Mouse (Mus musculus): ENCODE data around the gene Prkca. TPM values are rescaled to one million over a fixed set of nuclear protein-coding genes. Genes with fewer than 3 reads are reported as not detected.
A peak's percentile ranks its signal among the peaks of the same experiment; 100 is the strongest.

Prkca gene
- total RNA-seq (2015) (2.4 and 3.6 TPM in 2 replicates), total RNA-seq (2017) (1.3 and 1.6 TPM in 2 replicates)

- peak; percentile 77 for ATAC-seq (replicated peaks; ENCODE audit: poor library complexity)
These were observed at the start of gene Prkca for GRCm38 (mm10) chr11:108343789-108344462. TSS of gene Prkca (minus strand) at chr11:108343928.

GRCm38 (mm10) chr11:108385666-108386024 is 41.9 kb upstream of the Prkca start:
- ATAC-seq (replicated peaks; ENCODE audit: poor library complexity), result no peak

GRCm38 (mm10) chr11:108384920-108385665 is 41.4 kb upstream of the Prkca start:
- ATAC-seq (replicated peaks; ENCODE audit: poor library complexity), result no peak

- ATAC-seq (replicated peaks; ENCODE audit: poor library complexity), result no peak
These were observed 38.9 kb upstream of the Prkca start for GRCm38 (mm10) chr11:108382664-108383063.

- 0 out of 2 replicates have a peak, but pooled peaks have one; percentile 5 for ATAC-seq (replicated peaks; ENCODE audit: poor library complexity)
These were observed 34.6 kb upstream of the Prkca start for GRCm38 (mm10) chr11:108378363-108378751.

GRCm38 (mm10) chr11:108377680-108378362 is 34.1 kb upstream of the Prkca start:
- peak; percentile 99 for ATAC-seq (replicated peaks; ENCODE audit: poor library complexity)

GRCm38 (mm10) chr11:108376815-108377214 is 33.1 kb upstream of the Prkca start:
- no peak for ATAC-seq (replicated peaks; ENCODE audit: poor library complexity)

GRCm38 (mm10) chr11:108367046-108367445 is 23.3 kb upstream of the Prkca start:
- 0 out of 2 replicates have a peak, but pooled peaks have one; percentile 48 for ATAC-seq (replicated peaks; ENCODE audit: poor library complexity)

GRCm38 (mm10) chr11:108365600-108365999 is 21.9 kb upstream of the Prkca start:
- no peak for ATAC-seq (replicated peaks; ENCODE audit: poor library complexity)

GRCm38 (mm10) chr11:108364945-108365589 is 21.3 kb upstream of the Prkca start:
- ATAC-seq (replicated peaks; ENCODE audit: poor library complexity), result no peak

- ATAC-seq (replicated peaks; ENCODE audit: poor library complexity), result no peak
These were observed 20.3 kb upstream of the Prkca start for GRCm38 (mm10) chr11:108363991-108364390.

- no peak for ATAC-seq (replicated peaks; ENCODE audit: poor library complexity)
These were observed 19.2 kb upstream of the Prkca start for GRCm38 (mm10) chr11:108362965-108363364.

GRCm38 (mm10) chr11:108360983-108361382 is 17.3 kb upstream of the Prkca start:
- peak; percentile 34; the same call in 1 of the 2 replicates for ATAC-seq (replicated peaks; ENCODE audit: poor library complexity)

- no peak for ATAC-seq (replicated peaks; ENCODE audit: poor library complexity)
These were observed 15.2 kb upstream of the Prkca start for GRCm38 (mm10) chr11:108358911-108359310.

- ATAC-seq (replicated peaks; ENCODE audit: poor library complexity), result no peak
These were observed 12.3 kb upstream of the Prkca start for GRCm38 (mm10) chr11:108356020-108356419.

- no peak for ATAC-seq (replicated peaks; ENCODE audit: poor library complexity)
These were observed 9.2 kb upstream of the Prkca start for GRCm38 (mm10) chr11:108352842-108353388.

GRCm38 (mm10) chr11:108350799-108351198 is 7.1 kb upstream of the Prkca start:
- ATAC-seq (replicated peaks; ENCODE audit: poor library complexity), result peak; percentile 97

- no peak for ATAC-seq (replicated peaks; ENCODE audit: poor library complexity)
These were observed 1.6 kb upstream of the Prkca start for GRCm38 (mm10) chr11:108345321-108345720.

GRCm38 (mm10) chr11:108344759-108345158 is 1.0 kb upstream of the Prkca start:
- no peak for ATAC-seq (replicated peaks; ENCODE audit: poor library complexity)

Measured in megakaryocyte progenitor cell, adult 5-6 weeks (primary cell).